Mouse (Mus musculus) midbrain, postnatal 0 days (tissue): ENCODE data around the gene Atp8b5. TPM values are rescaled to one million over a fixed set of nuclear protein-coding genes. Genes with fewer than 3 reads are reported as not detected.

Experiments used
- ATAC-seq: fragments of 200-750 bp; cut with Nextera tagmentation; 2 replicates; pipeline ENCODE4 v1.8.0; 2017; ENCODE audit warnings: moderate number of reproducible peaks, mild to moderate bottlenecking, moderate TSS enrichment, moderate library complexity; ENCODE audit not compliant: low FRiP score
- DNase-seq: peaks from one replicate; pipeline ENCODE4 v3.0.0-alpha.2; 2015; ENCODE audit warnings: low spot score
- H3K27ac ChIP-seq: fragments of 300-500 bp; sonication (generic); 2 replicates; pipeline ENCODE4 v1.5.1; 2014; ENCODE audit warnings: low read depth, mild to moderate bottlenecking, low read length, mixed read lengths
- H3K27me3 ChIP-seq: fragments of 300-500 bp; sonication (generic); 2 replicates; pipeline ENCODE4 v1.6.1; 2014; ENCODE audit warnings: low read length, control low read depth, mixed read lengths; ENCODE audit not compliant: insufficient read depth
- H3K36me3 ChIP-seq: fragments of 300-500 bp; sonication (generic); 2 replicates; pipeline ENCODE4 v1.6.1; 2014; ENCODE audit warnings: low read length, control low read depth, mixed read lengths; ENCODE audit not compliant: insufficient read depth
- H3K4me1 ChIP-seq: fragments of 300-500 bp; sonication (generic); 2 replicates; pipeline ENCODE4 v1.6.1; 2014; ENCODE audit warnings: mild to moderate bottlenecking, control low read depth, antibody characterized with exemption, low read length, mixed read lengths; ENCODE audit not compliant: insufficient read depth
- H3K4me2 ChIP-seq: fragments of 300-500 bp; sonication (generic); 2 replicates; pipeline ENCODE4 v1.6.1; 2014; ENCODE audit warnings: low read depth, mild to moderate bottlenecking, low read length, mixed read lengths; ENCODE audit not compliant: poor library complexity, severe bottlenecking
- H3K4me3 ChIP-seq: fragments of 300-500 bp; sonication (generic); 2 replicates; pipeline ENCODE4 v1.5.1; 2014; ENCODE audit warnings: low read depth, mild to moderate bottlenecking, low read length, moderate library complexity
- H3K9ac ChIP-seq: fragments of 300-500 bp; sonication (generic); replicated peaks from 2 replicates; pipeline ENCODE4 v1.6.1; 2014; ENCODE audit warnings: mild to moderate bottlenecking, low read length, moderate library complexity, mixed read lengths; ENCODE audit not compliant: poor library complexity, severe bottlenecking
- H3K9me3 ChIP-seq: fragments of 300-500 bp; sonication (generic); 2 replicates; pipeline ENCODE4 v1.6.1; 2016; ENCODE audit warnings: low read length, control low read depth
- CTCF ChIP-seq: IDR thresholded peaks from 2 replicates; pipeline ENCODE4 v1.5.1; 2016; ENCODE audit warnings: antibody characterized with exemption, mild to moderate bottlenecking
- WGBS: fragments of 180-500 bp; shearing (Covaris S2); extraction: QIAGEN DNeasy Blood & Tissue Kit; methylation state at CpG from one replicate; pipeline ENCODE4 v1.1.7; 2014; 5-methylcytosine and 5-hydroxymethylcytosine counted together
- polyA plus RNA-seq: library from polyadenylated mRNA; unstranded; fragments of >200 nt; fragmentation: Nextera tagmentation; extraction: Ambion mirVana; gene quantifications from 2 replicates; pipeline ENCODE4 v1.2.1, GENCODE M21; 2015
- total RNA-seq: library from RNA; depleted of rRNA; stranded (reverse); fragments of >200 nt; gene quantifications from 2 replicates; pipeline ENCODE4 v1.2.3, GENCODE M21; 2014

Gene Atp8b5
- total and polyA plus RNA-seq, 2 experiments from 2014 or later: 0.44 to 0.54 TPM

DNA sequence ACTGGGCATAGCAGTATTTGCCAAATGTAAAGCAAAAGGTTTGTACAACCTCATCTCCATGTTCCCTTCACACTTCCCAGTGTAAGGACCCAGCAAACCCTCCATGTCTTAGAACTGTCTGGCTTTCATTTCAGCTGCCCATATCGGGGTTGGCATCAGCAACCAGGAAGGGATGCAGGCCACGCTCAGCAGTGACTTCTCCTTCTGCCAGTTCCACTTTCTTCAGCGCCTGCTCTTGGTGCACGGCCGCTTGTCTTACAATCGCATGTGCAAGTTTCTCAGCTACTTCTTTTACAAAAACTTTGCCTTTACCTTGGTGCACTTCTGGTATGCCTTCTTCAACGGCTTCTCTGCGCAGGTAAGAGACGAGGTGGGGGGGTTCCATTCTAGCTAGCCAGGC is 100.8 kb downstream of the Atp8b5 start:
- WGBS: 91% methylated on average over 9 of the region's 9 CpGs
- TF ChIP-seq CTCF: no peak
- no peak for DNase-seq

DNA sequence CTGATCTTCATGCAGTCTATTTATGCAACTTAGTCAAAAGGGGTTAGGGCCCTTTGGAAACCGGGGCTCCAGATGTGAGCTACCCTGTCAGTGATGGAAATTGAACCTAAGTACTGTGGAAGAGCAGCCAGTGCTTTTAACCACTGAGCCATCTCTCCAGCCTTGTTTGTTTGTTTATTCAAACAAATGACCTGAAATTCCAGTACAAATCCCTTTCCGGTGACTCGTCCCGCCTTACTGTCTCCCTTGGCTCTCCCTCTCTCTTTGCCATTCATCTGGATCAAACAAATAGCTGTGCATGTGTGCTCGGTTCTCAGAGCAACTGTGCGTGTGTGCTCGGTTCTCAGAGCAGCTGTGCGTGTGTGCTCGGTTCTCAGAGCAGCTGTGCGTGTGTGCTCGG is 104.4 kb downstream of the Atp8b5 start:
- no peak for ATAC-seq
- H3K36me3 ChIP-seq: no peaks in the 10 kb centered on the region
- H3K9ac ChIP-seq: no peak overlapping the region
- no peaks in the 10 kb centered on the region for H3K27me3 ChIP-seq
- no peak overlapping the region for H3K4me2 ChIP-seq
- H3K4me1 ChIP-seq: no peaks in the 10 kb centered on the region
- 70% methylated on average over 9 of the region's 11 CpGs for WGBS
- TF ChIP-seq CTCF: no peak
- no peak overlapping the region for H3K4me3 ChIP-seq
- no peak for DNase-seq
- H3K27ac ChIP-seq: no peak overlapping the region
- no peaks in the 10 kb centered on the region for H3K9me3 ChIP-seq

More for the DNA sequence above, 100.8 kb downstream of the Atp8b5 start:
- no peaks in the 10 kb centered on the region for H3K36me3 ChIP-seq
- no peak for ATAC-seq
- H3K4me3 ChIP-seq: no peak overlapping the region
- H3K9me3 ChIP-seq: no peaks in the 10 kb centered on the region
- no peak overlapping the region for H3K4me2 ChIP-seq
- H3K4me1 ChIP-seq: no peaks in the 10 kb centered on the region
- no peaks in the 10 kb centered on the region for H3K27me3 ChIP-seq
- H3K27ac ChIP-seq: no peak overlapping the region
- H3K9ac ChIP-seq: no peak overlapping the region

DNA sequence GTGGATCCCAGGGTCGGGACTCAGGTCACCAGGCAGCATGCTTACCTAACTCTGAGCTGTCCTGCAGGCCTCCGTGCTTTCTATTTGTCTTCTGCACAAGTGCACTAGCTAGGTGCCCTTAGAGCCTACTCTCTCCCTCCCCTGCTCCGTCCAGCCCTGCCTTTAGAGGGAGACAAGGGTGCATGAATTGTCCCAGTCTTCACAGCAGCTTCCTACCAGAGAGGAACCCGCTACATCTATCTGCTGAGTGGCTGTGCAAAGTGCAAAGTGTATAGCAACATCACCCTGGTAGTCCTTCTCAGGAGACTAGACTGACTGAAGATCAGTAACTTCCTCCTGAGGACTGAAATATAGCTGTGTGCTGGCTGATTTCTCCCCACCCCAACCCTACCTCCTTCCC is 105.2 kb downstream of the Atp8b5 start:
- Histone ChIP-seq H3K27ac (no peak overlapping the region), H3K4me2 (no peak overlapping the region), H3K27me3 (no peaks in the 10 kb centered on the region), H3K9me3 (no peaks in the 10 kb centered on the region), H3K9ac (no peak overlapping the region), H3K4me3 (no peak overlapping the region), H3K36me3 (no peaks in the 10 kb centered on the region), H3K4me1 (no peaks in the 10 kb centered on the region)
- no peak for DNase-seq
- WGBS: 84% methylated on average over 4 of the region's 4 CpGs
- no peak for ATAC-seq
- TF ChIP-seq CTCF: no peak

DNA sequence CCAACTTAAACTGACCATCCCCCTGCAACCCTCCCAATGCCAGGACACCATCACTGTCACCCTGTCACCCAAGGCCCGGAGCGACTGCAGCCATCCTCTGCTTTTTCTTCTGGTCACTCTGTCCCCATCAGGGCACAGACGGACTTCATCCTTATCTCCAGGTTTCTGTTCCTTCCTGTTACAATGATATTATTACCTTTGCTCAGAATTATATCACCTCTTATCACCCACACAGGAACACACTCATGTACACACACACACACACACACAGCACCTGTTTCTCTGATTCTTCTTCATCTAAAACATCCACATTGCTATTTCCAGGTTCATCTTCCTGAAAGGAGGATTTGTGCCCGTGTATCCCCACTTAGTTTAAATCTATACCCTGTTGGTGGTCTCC is 107.3 kb downstream of the Atp8b5 start:
- TF ChIP-seq CTCF: no peak
- Histone ChIP-seq H3K4me2 (no peak overlapping the region), H3K9ac (no peak overlapping the region), H3K36me3 (no peaks in the 10 kb centered on the region), H3K4me1 (no peaks in the 10 kb centered on the region), H3K9me3 (no peaks in the 10 kb centered on the region), H3K4me3 (no peak overlapping the region), H3K27ac (no peak overlapping the region), H3K27me3 (no peaks in the 10 kb centered on the region)
- WGBS: 90% methylated on average over 4 of the region's 4 CpGs
- ATAC-seq: no peak
- no peak for DNase-seq

DNA sequence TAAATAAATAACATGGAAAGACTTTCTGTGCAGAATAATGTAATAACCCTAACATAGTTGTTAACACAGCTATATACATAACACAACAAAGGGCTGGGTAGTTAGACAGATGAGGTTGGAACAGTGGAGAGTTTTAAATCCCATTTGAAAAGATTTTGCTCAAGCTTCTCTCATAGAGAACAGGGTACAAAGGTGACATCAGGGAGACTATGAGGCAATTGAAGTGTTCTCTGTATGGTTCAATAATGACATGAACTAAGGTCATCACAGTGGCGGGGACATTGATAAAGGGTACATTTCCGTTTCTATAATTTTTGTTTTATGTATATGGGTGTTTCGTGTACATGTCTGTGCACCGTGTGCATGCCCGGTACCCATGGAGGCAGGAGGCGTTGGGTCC is 112.6 kb downstream of the Atp8b5 start:
- 95% methylated on average over 6 of the region's 6 CpGs for WGBS
- DNase-seq: no peak
- Histone ChIP-seq H3K9me3 (no peaks in the 10 kb centered on the region), H3K36me3 (no peaks in the 10 kb centered on the region), H3K27me3 (no peaks in the 10 kb centered on the region), H3K4me3 (no peak overlapping the region), H3K9ac (no peak overlapping the region), H3K4me2 (no peak overlapping the region), H3K27ac (no peak overlapping the region), H3K4me1 (peaks cover 11% of the 10 kb centered on the region)
- TF ChIP-seq CTCF: no peak
- ATAC-seq: no peak

DNA sequence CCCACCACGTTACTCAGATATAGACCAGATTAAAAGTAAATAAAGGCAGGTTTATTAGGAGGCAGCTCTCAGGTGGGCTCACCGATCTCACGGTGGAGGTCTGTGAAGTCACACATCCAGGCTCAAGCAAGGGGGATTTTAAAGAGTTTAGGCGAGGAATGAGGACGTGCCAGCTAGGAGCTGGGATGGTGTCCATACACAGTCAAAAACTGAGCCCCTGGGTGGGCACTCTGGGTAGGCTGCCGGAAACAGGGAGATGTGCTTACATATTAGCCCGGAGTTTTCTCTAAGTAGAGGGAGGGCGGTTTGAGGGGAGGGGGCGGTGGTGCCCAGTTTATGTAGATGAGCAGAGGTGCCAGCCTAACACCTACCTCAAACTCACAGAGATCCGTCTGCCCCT is 114.0 kb downstream of the Atp8b5 start:
- Histone ChIP-seq H3K9me3 (no peaks in the 10 kb centered on the region), H3K27ac (0 out of 2 replicates have a peak overlapping the region, but pooled peaks have one; percentile 79), H3K9ac (peak overlapping the region; percentile 91), H3K4me2 (peak overlapping the region; percentile 89), H3K4me1 (peaks cover 11% of the 10 kb centered on the region), H3K27me3 (no peaks in the 10 kb centered on the region), H3K36me3 (no peaks in the 10 kb centered on the region), H3K4me3 (peak overlapping the region; percentile 76)
- 50% methylated on average over 10 of the region's 10 CpGs for WGBS
- no peak for TF ChIP-seq CTCF
- DNase-seq: no peak
- ATAC-seq: no peak
